Mouse (Mus musculus) ES-E14 (cell line): ENCODE data around the gene Hs3st5. TPM values are rescaled to one million over a fixed set of nuclear protein-coding genes. Genes with fewer than 3 reads are reported as not detected.
"Not testable (repeated sequence)": the region's sequence is repeated elsewhere in the genome, so short reads cannot be mapped to it uniquely, and the experiment has no call there.

ENCODE experiments used
- DNase-seq: peaks from one replicate; pipeline ENCODE4 v3.0.0-alpha.2; 2013; ENCODE audit warnings: low read depth, low spot score
- H3K27ac ChIP-seq: 2 replicates; pipeline ENCODE4 v1.5.1; 2012; ENCODE audit warnings: low read depth, mild to moderate bottlenecking, low read length, moderate library complexity, mixed read lengths; ENCODE audit not compliant: poor library complexity, insufficient read depth, severe bottlenecking
- H3K36me3 ChIP-seq: 2 replicates; pipeline ENCODE4 v1.6.1; 2012; ENCODE audit warnings: mild to moderate bottlenecking, low read length, moderate library complexity, mixed read lengths; ENCODE audit not compliant: control insufficient read depth, poor library complexity, insufficient read depth, severe bottlenecking
- H3K4me1 ChIP-seq, 2 experiments: fragments of 150-350 bp in 1 of 2; sonication (generic) in 1 of 2; 2 replicates each; pipeline ENCODE4 v1.6.1; 2012; ENCODE audit warnings: low read length in 2 of 2, mild to moderate bottlenecking in 1 of 2, mixed read lengths in 1 of 2; ENCODE audit not compliant: control insufficient read depth in 2 of 2, insufficient read depth in 2 of 2, poor library complexity in 1 of 2
- H3K4me3 ChIP-seq, 2 experiments: fragments of 150-350 bp in 1 of 2; sonication (generic) in 1 of 2; 2 replicates each; pipeline ENCODE4 v1.5.1; 2012; ENCODE audit warnings: low read length in 2 of 2, low read depth in 1 of 2, mild to moderate bottlenecking in 1 of 2, mixed read lengths in 1 of 2; ENCODE audit not compliant: insufficient read depth in 1 of 2, poor library complexity in 1 of 2, severe bottlenecking in 1 of 2
- H3K9ac ChIP-seq: 2 replicates; pipeline ENCODE4 v1.6.1; 2012; ENCODE audit warnings: low read depth, mild to moderate bottlenecking, low read length, mixed read lengths; ENCODE audit not compliant: poor library complexity, insufficient read depth, severe bottlenecking
- H3K9me3 ChIP-seq: fragments of 150-350 bp; sonication (generic); 2 replicates; pipeline ENCODE4 v1.6.1; 2012; ENCODE audit warnings: low read depth, mild to moderate bottlenecking, low read length; ENCODE audit not compliant: control insufficient read depth, insufficient read depth
- CHD2 ChIP-seq: IDR thresholded peaks from 2 replicates; pipeline ENCODE4 v1.6.1; 2014; ENCODE audit warnings: mild to moderate bottlenecking, low read depth, low read length, inconsistent platforms
- HCFC1 ChIP-seq: IDR thresholded peaks from 2 replicates; pipeline ENCODE4 v1.6.1; 2012; ENCODE audit warnings: low read length, inconsistent platforms, borderline replicate concordance; ENCODE audit not compliant: insufficient read depth
- MAFK ChIP-seq: IDR thresholded peaks from 2 replicates; pipeline ENCODE4 v1.6.1; 2014; ENCODE audit warnings: mild to moderate bottlenecking, low read depth, low read length, inconsistent platforms; ENCODE audit not compliant: insufficient read depth
- ZC3H11A ChIP-seq: IDR thresholded peaks from 2 replicates; pipeline ENCODE4 v1.6.1; 2012; ENCODE audit warnings: low read depth, mild to moderate bottlenecking, inconsistent platforms, low read length, borderline replicate concordance
- ZNF384 ChIP-seq: IDR thresholded peaks from 2 replicates; pipeline ENCODE4 v1.6.1; 2012; ENCODE audit warnings: low read depth, low read length, inconsistent platforms
- in situ Hi-C, 2 experiments: fragments of 600-800 bp; cut with MboI; formaldehyde crosslinking; loops; one replicate each; pipeline ENCODE4 v1.15.1; 2025; ENCODE audit warnings: low sequenced_read_pairs in 2 of 2, inconsistent platforms in 1 of 2; ENCODE audit not compliant: unreplicated experiment in 2 of 2
- total RNA-seq: library from RNA; depleted of rRNA; stranded (reverse); fragments of 300-350 nt; gene quantifications from 2 replicates; pipeline ENCODE4 v1.2.3, GENCODE M21; 2012

Gene Hs3st5
- total RNA-seq, 1 experiment: 0.13 TPM

- H3K4me3 ChIP-seq: no peak overlapping the region
These were observed 27.2 kb downstream of the Hs3st5 start for GRCm38 (mm10) chr10:36533633-36534335.

GRCm38 (mm10) chr10:36546622-36547021, 40.0 kb downstream of the Hs3st5 start:
- no peak overlapping the region for H3K9ac ChIP-seq
- H3K9me3 ChIP-seq: no peaks in the 10 kb centered on the region
- no peak for TF ChIP-seq ZNF384
- TF ChIP-seq ZC3H11A: no peak
- TF ChIP-seq MAFK: no peak
- DNase-seq: peak; percentile 44
- H3K4me3 ChIP-seq: no peak overlapping the region
- H3K36me3 ChIP-seq: no peaks in the 10 kb centered on the region
- in situ Hi-C loops: no loop called here
- no peak overlapping the region for H3K27ac ChIP-seq
- peaks cover 3 to 4% of the 10 kb centered on the region in 2 experiments; a peak in 2 of 4 replicates for H3K4me1 ChIP-seq

More at GRCm38 (mm10) chr10:36533633-36534335, 27.2 kb downstream of the Hs3st5 start:
- no peak overlapping the region for H3K9ac ChIP-seq
- no peak overlapping the region for H3K27ac ChIP-seq
- no peaks in the 10 kb centered on the region for H3K4me1 ChIP-seq
- no peaks in the 10 kb centered on the region for H3K36me3 ChIP-seq
- no peaks in the 10 kb centered on the region for H3K9me3 ChIP-seq
- no peak for DNase-seq
- in situ Hi-C loops: no loop called here
- TF ChIP-seq HCFC1 (no peak), ZNF384 (no peak), CHD2 (no peak), ZC3H11A (no peak), MAFK (no peak)

DNA sequence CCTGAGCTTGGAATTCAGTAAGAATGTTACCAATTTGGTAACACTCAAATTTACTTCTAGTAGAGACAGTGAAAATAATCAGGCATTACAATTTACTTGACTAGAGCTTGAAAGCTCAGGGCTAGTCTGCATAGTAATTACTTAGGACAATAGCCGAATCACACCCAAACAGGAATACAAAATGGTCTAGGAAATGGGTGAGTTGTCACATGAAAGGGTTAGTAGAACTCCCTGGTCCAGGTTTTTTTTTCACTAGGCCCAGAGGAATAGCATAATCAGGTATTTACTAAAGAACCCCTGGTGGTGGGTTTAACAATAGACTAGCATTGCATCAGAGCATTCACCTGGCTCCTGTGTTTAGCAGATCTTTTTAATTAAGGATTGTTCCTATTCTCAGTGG, 41.1 kb downstream of the Hs3st5 start:
- H3K9me3 ChIP-seq, in situ Hi-C loops, H3K27ac ChIP-seq, H3K9ac ChIP-seq, H3K4me1 ChIP-seq, H3K4me3 ChIP-seq, H3K36me3 ChIP-seq: not testable (repeated sequence)
- peak; percentile 65 for DNase-seq
- TF ChIP-seq ZNF384: peak; percentile 87

- Histone ChIP-seq H3K36me3 (no peaks in the 10 kb centered on the region), H3K4me3 (no peak overlapping the region), H3K9me3 (no peaks in the 10 kb centered on the region), H3K27ac (no peak overlapping the region), H3K4me1 (no peaks in the 10 kb centered on the region), H3K9ac (no peak overlapping the region)
- no peak for TF ChIP-seq HCFC1
- TF ChIP-seq ZC3H11A: no peak
- no peak for TF ChIP-seq ZNF384
- no peak for TF ChIP-seq MAFK
- no peak for TF ChIP-seq CHD2
- in situ Hi-C loops: no loop called here
- DNase-seq: no peak
These were observed 47.4 kb downstream of the Hs3st5 start for GRCm38 (mm10) chr10:36554057-36554456.
